8 mouse cellular contexts compared by ENCODE assay signal in the genomic region with DNA sequence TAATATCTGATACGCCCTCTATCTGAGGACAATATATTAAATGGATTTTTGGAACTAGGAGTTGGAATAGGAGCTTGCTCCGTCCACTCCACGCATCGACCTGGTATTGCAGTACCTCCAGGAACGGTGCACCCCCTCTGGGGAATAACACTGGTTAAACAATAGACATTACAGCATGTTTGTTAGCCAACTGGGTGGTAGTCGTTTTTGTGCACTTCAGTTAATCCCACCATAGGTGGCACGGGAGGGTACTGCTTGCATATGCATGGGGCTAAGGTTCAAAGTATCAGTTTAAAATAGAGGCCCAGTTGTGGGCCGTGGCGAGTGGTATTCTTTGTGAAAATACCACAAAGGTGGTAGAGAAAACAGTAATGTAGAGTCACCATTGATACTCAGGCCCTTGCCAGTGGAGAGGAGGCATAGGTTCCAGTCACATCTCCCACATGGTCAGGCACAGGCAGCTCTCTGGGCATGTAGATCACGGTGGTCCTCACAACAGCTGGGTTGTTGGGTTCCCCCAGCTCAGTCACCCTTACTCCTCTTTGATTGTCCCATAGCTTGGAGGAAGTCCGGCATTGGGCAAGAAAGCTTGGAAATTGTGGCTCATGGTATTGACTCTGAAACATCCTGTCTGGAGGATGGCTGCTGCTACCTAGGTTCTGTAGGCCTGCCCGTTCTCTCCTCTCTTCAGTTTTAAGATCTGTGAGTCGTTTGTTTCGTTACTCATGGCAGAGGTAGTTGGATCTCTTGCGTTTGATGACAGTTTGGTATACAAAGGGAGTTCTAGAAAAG. TPM values are rescaled to one million over a fixed set of nuclear protein-coding genes. Genes with fewer than 3 reads are reported as not detected.
DNase-seq lines count a peak whose midpoint lies in the region; ATAC-seq and TF ChIP-seq lines count a peak whose summit lies in the region.

No protein-coding gene starts in this region.

- WGBS in heart, embryonic 12.5 days, result 6% methylated on average over 15 of the region's 15 CpGs
- 3% methylated on average over 15 of the region's 15 CpGs for WGBS in lung, embryonic 14.5 days
- WGBS in olfactory bulb, adult 2 months, result 7% methylated on average over 15 of the region's 15 CpGs

- peak; percentile 93 for DNase-seq in embryo, embryonic 11 days
- DNase-seq in kidney, postnatal 10 days, result peak; percentile 65
- peak; percentile 90 for DNase-seq in lung, embryonic 14.5 days
- DNase-seq in thymus, postnatal 25 days, result peak; percentile 55

- ATAC-seq in CD4-positive, CD25-positive, alpha-beta regulatory T cell, adult 4 months, result peak; percentile 59
- ATAC-seq in activated CD4-positive, CD25-positive, alpha-beta regulatory T cell, adult 4 months, result peak; percentile 43
- ATAC-seq in heart, embryonic 12.5 days (ENCODE audit: insufficient number of reproducible peaks, low FRiP score), result peak; percentile 78
- ATAC-seq in lung, embryonic 14.5 days (ENCODE audit: insufficient read depth), result peak; percentile 92

- no peaks in the 10 kb centered on the region for H3K9me3 ChIP-seq in heart, embryonic 12.5 days (replicated peaks)
- H3K9me3 ChIP-seq in lung, embryonic 14.5 days (ENCODE audit: low read depth, low read length), result no peaks in the 10 kb centered on the region

- H3K4me1 ChIP-seq in heart, embryonic 12.5 days (replicated peaks), result peaks cover 17% of the 10 kb centered on the region
- H3K4me1 ChIP-seq in lung, embryonic 14.5 days (ENCODE audit: insufficient read depth), result 0 out of 2 replicates have a peak, but pooled peaks cover 6% of the 10 kb centered on the region
- peaks cover 5% of the 10 kb centered on the region for H3K4me1 ChIP-seq in olfactory bulb, adult 2 months (ENCODE audit: control insufficient read depth, insufficient read depth, low read length)

- peak; percentile 37; the same call in 1 of the 2 replicates for TF ChIP-seq CTCF in lung, embryonic 14.5 days (IDR thresholded peaks at IDR 0.05; ENCODE audit: low read depth)
- TF ChIP-seq CTCF in olfactory bulb, adult 2 months (IDR thresholded peaks at IDR 0.05; ENCODE audit: insufficient read depth, low read depth, low read length), result no peak

- peak overlapping the region; percentile 50 for H3K4me3 ChIP-seq in heart, embryonic 12.5 days
- peak overlapping the region; percentile 39 for H3K4me3 ChIP-seq in lung, embryonic 14.5 days (ENCODE audit: low read depth, low read length)
- peak overlapping the region; percentile 56 for H3K4me3 ChIP-seq in olfactory bulb, adult 2 months (ENCODE audit: insufficient read depth, low read depth, low read length)

- peak overlapping the region; percentile 92 for H3K27ac ChIP-seq in heart, embryonic 12.5 days (ENCODE audit: poor library complexity, severe bottlenecking)
- H3K27ac ChIP-seq in lung, embryonic 14.5 days (ENCODE audit: low read depth), result peak overlapping the region; percentile 79
- H3K27ac ChIP-seq in olfactory bulb, adult 2 months (ENCODE audit: insufficient read depth, low read depth, low read length), result peak overlapping the region; percentile 48

- H3K36me3 ChIP-seq in heart, embryonic 12.5 days, result no peaks in the 10 kb centered on the region
- no peaks in the 10 kb centered on the region for H3K36me3 ChIP-seq in lung, embryonic 14.5 days (ENCODE audit: insufficient read depth)

- H3K4me2 ChIP-seq in heart, embryonic 12.5 days, result peak overlapping the region; percentile 76
- H3K4me2 ChIP-seq in lung, embryonic 14.5 days, result peak overlapping the region; percentile 65

- H3K9ac ChIP-seq in heart, embryonic 12.5 days, result peak overlapping the region; percentile 43; the same call in 1 of the 2 replicates
- H3K9ac ChIP-seq in lung, embryonic 14.5 days, result peak overlapping the region; percentile 64

- H3K27me3 ChIP-seq in heart, embryonic 12.5 days (replicated peaks), result no peaks in the 10 kb centered on the region
- no peaks in the 10 kb centered on the region for H3K27me3 ChIP-seq in lung, embryonic 14.5 days (ENCODE audit: insufficient read depth, low read length)

- TF ChIP-seq POLR2A in olfactory bulb, adult 2 months (IDR thresholded peaks at IDR 0.05; ENCODE audit: insufficient read depth, low read depth, low read length), result no peak

RNA-seq across cellular contexts. Expression of a gene that starts 28.9 kb away (rescaled TPM):
- 1 to 10 TPM; 3.8 to 4.1 TPM for polyA plus RNA-seq in CD4-positive, CD25-positive, alpha-beta regulatory T cell, adult 4 months (2017; shearing (Covaris generic))
- 1 to 10 TPM; 3.8 to 4.8 TPM for polyA plus RNA-seq in activated CD4-positive, CD25-positive, alpha-beta regulatory T cell, adult 4 months (2017; shearing (Covaris generic))
- 16.9 and 18.7 TPM in 2 replicates for polyA plus RNA-seq in heart, embryonic 12.5 days (2016; fragmentation: Nextera tagmentation; extraction: Ambion mirVana)
- 22.7 and 25.6 TPM in 2 replicates for polyA plus RNA-seq in lung, embryonic 14.5 days (2014; fragmentation: Nextera tagmentation; extraction: Ambion mirVana)
- not detected in 2 replicates for polyA plus RNA-seq in olfactory bulb, adult 2 months (2012; ENCODE audit: insufficient read depth, insufficient read length, low replicate concordance, missing spikeins)

RNA-seq across cellular contexts. Expression of a gene that starts 28.9 kb away (rescaled TPM):
- polyA plus RNA-seq in CD4-positive, CD25-positive, alpha-beta regulatory T cell, adult 4 months (2017; shearing (Covaris generic)), result under 1 TPM in 1 of 2 experiments, not detected in 1; 0.17 TPM
- polyA plus RNA-seq in activated CD4-positive, CD25-positive, alpha-beta regulatory T cell, adult 4 months (2017; shearing (Covaris generic)), result under 1 TPM in 1 of 2 experiments, not detected in 1; 0.15 TPM
- polyA plus RNA-seq in heart, embryonic 12.5 days (2016; fragmentation: Nextera tagmentation; extraction: Ambion mirVana), result 0.22 and 0.29 TPM in 2 replicates
- polyA plus RNA-seq in lung, embryonic 14.5 days (2014; fragmentation: Nextera tagmentation; extraction: Ambion mirVana), result 1.1 and 2.3 TPM in 2 replicates
- polyA plus RNA-seq in olfactory bulb, adult 2 months (2012; ENCODE audit: insufficient read depth, insufficient read length, low replicate concordance, missing spikeins), result not detected in 2 replicates

RNA-seq across cellular contexts. Expression of a gene that starts 43.2 kb away (rescaled TPM):
- under 1 TPM in 1 of 2 experiments, not detected in 1; 0.13 TPM for polyA plus RNA-seq in CD4-positive, CD25-positive, alpha-beta regulatory T cell, adult 4 months (2017; shearing (Covaris generic))
- polyA plus RNA-seq in activated CD4-positive, CD25-positive, alpha-beta regulatory T cell, adult 4 months (2017; shearing (Covaris generic)), result under 1 TPM in 1 of 2 experiments, not detected in 1; 0.15 TPM
- 5.1 and 5.8 TPM in 2 replicates for polyA plus RNA-seq in heart, embryonic 12.5 days (2016; fragmentation: Nextera tagmentation; extraction: Ambion mirVana)
- 1.5 and 1.8 TPM in 2 replicates for polyA plus RNA-seq in lung, embryonic 14.5 days (2014; fragmentation: Nextera tagmentation; extraction: Ambion mirVana)
- polyA plus RNA-seq in olfactory bulb, adult 2 months (2012; ENCODE audit: insufficient read depth, insufficient read length, low replicate concordance, missing spikeins), result not detected in 2 replicates

RNA-seq across cellular contexts. Expression of a gene that starts 52.0 kb away (rescaled TPM):
- 10 to 100 TPM; 24.6 to 26.7 TPM for polyA plus RNA-seq in CD4-positive, CD25-positive, alpha-beta regulatory T cell, adult 4 months (2017; shearing (Covaris generic))
- polyA plus RNA-seq in activated CD4-positive, CD25-positive, alpha-beta regulatory T cell, adult 4 months (2017; shearing (Covaris generic)), result 10 to 100 TPM; 28.3 to 31.8 TPM
- 20.5 and 22.9 TPM in 2 replicates for polyA plus RNA-seq in heart, embryonic 12.5 days (2016; fragmentation: Nextera tagmentation; extraction: Ambion mirVana)
- polyA plus RNA-seq in lung, embryonic 14.5 days (2014; fragmentation: Nextera tagmentation; extraction: Ambion mirVana), result 36.2 and 36.8 TPM in 2 replicates
- not detected in 2 replicates for polyA plus RNA-seq in olfactory bulb, adult 2 months (2012; ENCODE audit: insufficient read depth, insufficient read length, low replicate concordance, missing spikeins)

Comparison
In these comparisons a context has a peak if more than half of its experiments do, and no peak if none do; other contexts are left out.
1. Peak in every context shown above with its lines: DNase-seq, ATAC-seq, H3K4me3 ChIP-seq and H3K27ac ChIP-seq.